Mouse (Mus musculus) left cerebral cortex, postnatal 10 days (tissue): Measurements from ENCODE around the gene Hspb11. TPM values are rescaled to one million over a fixed set of nuclear protein-coding genes. Genes with fewer than 3 reads are reported as not detected.
A peak's percentile ranks its signal among the peaks of the same experiment; 100 is the strongest.

Source experiments
- DNase-seq, 2 experiments: peaks; one replicate each; pipeline ENCODE4 v3.0.0; 2021 to 2022; ENCODE audit warnings: low spot score in 2 of 2, mixed read lengths in 1 of 2; ENCODE audit errors: extremely low spot score in 1 of 2
- intact Hi-C: fragments of 180-260 bp; cut with DNase I; formaldehyde crosslinking; loops from one replicate; pipeline ENCODE4 v1.15.1; 2025
- total RNA-seq, 2 experiments: library from RNA; stranded (reverse); gene quantifications; 2 replicates each; pipeline ENCODE4 v1.2.3; 2021

The Hspb11 gene
- total RNA-seq, 2 experiments from 2014 or later = 16.8 to 22.4 TPM

GRCm38 (mm10) chr4:107300902-107301555 is 47.6 kb downstream of the Hspb11 start:
- intact Hi-C loops = no loop called here
- DNase-seq = no peak

- intact Hi-C loops = no loop called here
- no peak for DNase-seq
These were observed 48.8 kb downstream of the Hspb11 start for GRCm38 (mm10) chr4:107302221-107302620.

GRCm38 (mm10) chr4:107302832-107303231 is 49.4 kb downstream of the Hspb11 start:
- intact Hi-C loops = no loop called here

DNA sequence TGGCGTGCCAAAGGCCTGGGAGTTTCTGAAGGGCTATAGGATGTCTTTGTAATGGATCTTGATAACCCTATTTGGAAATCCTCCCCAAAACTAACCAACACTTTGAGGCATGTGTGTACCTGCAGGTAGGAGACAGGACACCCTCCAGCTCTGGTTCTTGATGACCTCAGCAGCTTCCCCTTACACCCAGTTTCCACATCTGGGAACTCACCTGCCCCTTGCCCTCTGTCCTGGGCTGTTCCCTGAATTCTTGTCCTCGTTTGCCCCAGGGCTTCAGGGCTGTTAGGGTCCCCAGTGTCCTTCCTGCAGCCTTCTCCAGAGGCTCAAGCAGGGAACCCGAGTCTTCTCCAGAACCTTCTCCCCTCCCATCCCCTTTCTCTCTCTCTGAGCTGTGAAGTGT is 50.1 kb downstream of the Hspb11 start:
- no peak for DNase-seq
- intact Hi-C loops = no loop called here

More at GRCm38 (mm10) chr4:107302832-107303231, 49.4 kb downstream of the Hspb11 start:
- no peak for DNase-seq

GRCm38 (mm10) chr4:107306966-107307365 is 53.6 kb downstream of the Hspb11 start, which contains the start of gene Dio1:
TSS of gene Dio1 (minus strand) at chr4:107307169.
- no peak for DNase-seq
- intact Hi-C loops = no loop called here

GRCm38 (mm10) chr4:107313690-107314478 is 60.5 kb downstream of the Hspb11 start, which contains the start of gene Yipf1:
TSS of gene Yipf1 (plus strand) at chr4:107314363.
- intact Hi-C loops = loop anchor here (1.0 kb wide), 1 partner anchor 61 kb away; the partner anchor contains the start of genes Hspb11 and Lrrc42
- peak; percentile 86 to 93 for DNase-seq

GRCm38 (mm10) chr4:107314479-107314805 is 61.0 kb downstream of the Hspb11 start:
- intact Hi-C loops = loop anchor here (1.0 kb wide), 1 partner anchor 61 kb away; the partner anchor contains the start of genes Hspb11 and Lrrc42

GRCm38 (mm10) chr4:107318646-107319045 is 65.3 kb downstream of the Hspb11 start:
- DNase-seq = no peak
- intact Hi-C loops = no loop called here

More at GRCm38 (mm10) chr4:107314479-107314805, 61.0 kb downstream of the Hspb11 start:
- no peak for DNase-seq

DNA sequence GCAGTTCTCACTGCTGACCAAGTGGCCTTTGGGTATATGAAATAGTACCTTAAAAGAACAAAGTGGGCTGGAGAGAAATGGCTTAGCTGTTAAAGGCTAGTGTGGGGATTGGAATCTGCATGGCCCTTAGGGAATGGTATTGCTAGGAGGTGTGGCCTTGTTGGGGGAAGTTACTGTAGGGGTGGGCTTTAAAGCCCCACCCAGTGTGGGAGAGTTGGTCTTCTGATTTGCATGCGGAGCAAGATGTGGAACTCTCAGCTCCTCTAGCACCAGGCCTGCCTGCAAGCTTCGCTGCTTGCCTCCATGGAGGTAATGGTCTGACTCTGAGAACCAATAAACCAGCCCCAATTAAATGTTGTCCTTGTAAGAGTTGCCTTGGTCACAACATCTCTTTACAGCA is 67.6 kb downstream of the Hspb11 start:
- no peak for DNase-seq
- intact Hi-C loops = no loop called here

DNA sequence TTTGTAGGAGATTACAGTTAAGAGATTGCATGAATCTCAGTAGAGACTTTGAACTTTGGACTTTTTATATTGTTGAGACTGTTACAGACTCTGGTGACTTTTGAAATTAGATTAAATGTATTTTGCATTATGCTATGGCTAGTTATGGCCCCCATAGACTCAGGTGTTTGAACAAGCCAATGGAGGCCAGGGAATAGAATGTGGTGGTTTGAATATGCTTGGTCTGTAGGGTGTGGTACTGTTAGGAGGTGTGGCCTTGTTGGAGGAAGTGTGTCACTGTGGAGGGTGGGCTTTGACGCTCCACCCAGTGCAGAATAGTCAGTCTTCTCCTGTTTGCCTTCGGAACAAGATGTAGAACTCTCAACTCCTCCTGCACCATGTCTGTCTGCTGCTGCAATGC is 69.7 kb downstream of the Hspb11 start:
- no peak for DNase-seq

GRCm38 (mm10) chr4:107328530-107328929 is 75.1 kb downstream of the Hspb11 start:
- intact Hi-C loops = no loop called here

More for the DNA sequence above, 69.7 kb downstream of the Hspb11 start:
- intact Hi-C loops = no loop called here

More at GRCm38 (mm10) chr4:107328530-107328929, 75.1 kb downstream of the Hspb11 start:
- DNase-seq = no peak

Other genes with a start within 250 kb of the Hspb11 start
- 10 to 100 TPM; 64.0 to 67.7 TPM for gene Mrpl37, start 186.7 kb upstream of the Hspb11 start, total RNA-seq
- gene Cyb5rl, start 186.6 kb upstream of the Hspb11 start, total RNA-seq = 1 to 10 TPM; 9.0 to 9.7 TPM
- not detected for gene Cdcp2, start 156.7 kb upstream of the Hspb11 start, total RNA-seq
- gene Tmem59, start 75.2 kb upstream of the Hspb11 start, total RNA-seq = 100 to 1,000 TPM; 168 to 176 TPM
- gene Tceanc2, start 74.5 kb upstream of the Hspb11 start, total RNA-seq = 10 to 100 TPM; 18.5 to 22.0 TPM
- gene Ldlrad1, start 44.4 kb upstream of the Hspb11 start, total RNA-seq = not detected
- 10 to 100 TPM; 33.9 to 38.2 TPM for gene Lrrc42, start 61 bp upstream of the Hspb11 start, total RNA-seq
- not detected for gene Dio1, start 53.6 kb downstream of the Hspb11 start, total RNA-seq
- gene Yipf1, start 60.8 kb downstream of the Hspb11 start, total RNA-seq = 10 to 100 TPM; 44.6 to 47.8 TPM
- 10 to 100 TPM; 18.3 to 20.2 TPM for gene Ndc1, start 114.2 kb downstream of the Hspb11 start, total RNA-seq
- gene Glis1, start 181.0 kb downstream of the Hspb11 start, total RNA-seq = 1 to 10 TPM; 1.4 to 2.3 TPM